Mouse (Mus musculus) heart, postnatal 0 days (tissue): ENCODE results near the gene Eif4e1b.

ENCODE experiments used
- CTCF ChIP-seq: IDR thresholded peaks from 2 replicates; pipeline ENCODE4 v1.5.1; 2016; ENCODE audit warnings: antibody characterized with exemption, control low read depth, low read depth
- EP300 ChIP-seq: IDR thresholded peaks from 2 replicates; pipeline ENCODE4 v1.6.1; 2016; ENCODE audit warnings: antibody characterized with exemption, low read depth

DNA sequence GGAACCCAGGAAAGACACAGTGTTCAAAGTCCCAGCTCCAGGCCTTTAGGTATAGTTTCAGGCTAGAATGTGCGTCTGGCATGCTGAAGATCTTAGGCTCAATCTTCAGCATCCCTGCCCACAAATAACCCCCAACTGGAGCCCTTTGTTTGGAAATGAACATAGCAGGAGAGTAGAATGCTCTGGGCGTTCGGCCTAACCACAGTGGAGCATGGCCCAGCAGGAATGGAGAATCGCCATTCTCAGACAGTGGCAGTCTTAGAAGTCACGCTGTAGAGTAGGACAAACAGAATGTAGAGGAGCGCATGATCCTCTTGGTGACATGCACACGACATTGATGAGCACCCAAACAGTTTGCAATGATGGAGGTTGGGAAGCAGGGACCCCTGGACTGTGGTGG lies 22.9 kb upstream of the Eif4e1b start:
- TF ChIP-seq EP300: no peak
- no peak for TF ChIP-seq CTCF
